Mouse (Mus musculus): Measurements from ENCODE around the gene Nmu.

DNA sequence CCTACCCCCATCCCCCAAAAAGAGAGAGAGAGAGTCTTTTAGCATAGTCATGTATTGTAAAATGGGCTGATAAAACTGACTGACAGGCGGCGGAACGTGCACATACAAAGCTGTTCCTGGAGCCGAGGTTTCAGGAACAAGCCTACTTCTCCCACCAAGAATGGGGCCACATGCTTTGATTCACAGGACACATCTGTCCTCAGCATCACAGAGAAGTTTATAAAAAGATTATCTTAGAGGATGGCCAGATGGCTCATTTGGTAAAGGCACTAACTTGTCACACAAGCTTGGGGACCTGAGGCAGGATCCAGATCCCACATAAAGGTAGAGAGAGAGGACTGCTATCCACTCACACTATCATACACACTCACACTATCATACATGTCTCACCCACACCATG lies 38.5 kb downstream of the Nmu start:
- TF ChIP-seq CTCF (IDR thresholded peaks at IDR 0.05; ENCODE audit: low read depth) (no peak), EP300 (optimal IDR thresholded peaks at IDR 0.05) (no peak)
